Mouse (Mus musculus) left cerebral cortex, postnatal 25 days (tissue): ENCODE measurements around the gene Taar8a. TPM values are rescaled to one million over a fixed set of nuclear protein-coding genes. Genes with fewer than 3 reads are reported as not detected.
"Not testable (repeated sequence)": the region's sequence is repeated elsewhere in the genome, so short reads cannot be mapped to it uniquely, and the experiment has no call there.

Source experiments
- DNase-seq, 2 experiments: peaks; one replicate each; pipeline ENCODE4 v3.0.0; 2022; ENCODE audit warnings: low spot score in 2 of 2, mixed read lengths in 1 of 2
- intact Hi-C: fragments of 180-260 bp; cut with DNase I; formaldehyde crosslinking; loops from one replicate; pipeline ENCODE4 v1.15.1; 2025
- total RNA-seq, 2 experiments: library from RNA; stranded (reverse); gene quantifications; 2 replicates each; pipeline ENCODE4 v1.2.3; 2021

Taar8a gene
- total RNA-seq = not detected

DNA sequence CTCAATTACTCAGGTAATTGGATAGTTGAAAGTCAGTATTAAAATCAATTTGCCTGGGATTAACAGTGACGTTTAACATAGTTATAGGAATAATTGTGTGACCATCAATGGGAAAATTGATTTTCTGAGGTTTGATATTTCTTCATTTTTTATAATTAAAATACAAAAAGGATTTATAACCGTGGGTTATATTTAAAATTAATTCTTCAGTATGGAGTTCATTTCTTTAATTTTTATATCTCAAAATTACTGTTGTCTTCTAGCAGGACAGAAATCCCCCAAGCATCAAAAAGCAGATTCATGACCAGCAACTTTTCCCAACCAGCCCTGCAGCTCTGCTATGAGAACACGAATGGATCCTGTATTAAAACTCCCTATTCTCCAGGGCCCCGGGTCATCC, at the start of gene Taar8a:
Gene Taar8a, plus strand, starts transcription at position 301 of the 400 bp plus-strand sequence.
- DNase-seq, intact Hi-C loops: not testable (repeated sequence)

DNA sequence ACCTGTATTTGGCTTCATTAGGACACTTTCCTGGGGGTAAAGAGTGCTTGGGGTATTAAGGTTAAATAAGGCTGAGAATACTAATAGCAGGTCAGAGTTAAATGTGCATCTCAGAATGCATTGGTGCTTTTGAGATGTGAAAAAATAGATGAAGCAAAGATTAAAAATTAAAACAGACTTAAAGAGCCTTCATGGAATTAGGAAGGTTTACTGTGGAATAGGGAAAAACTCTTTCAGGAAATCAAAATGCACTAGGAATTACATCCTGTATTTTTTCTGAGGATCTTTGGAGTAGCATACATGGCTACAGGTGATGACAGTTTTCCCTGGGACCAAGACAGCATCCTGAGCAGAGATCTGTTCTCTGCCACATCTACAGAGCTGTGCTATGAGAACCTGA, 49.4 kb upstream of the Taar8a start, which contains the start of gene Taar7d:
Gene Taar7d, plus strand, starts transcription at position 301 of the 400 bp plus-strand sequence.
- intact Hi-C loops = no loop called here
- DNase-seq = no peak

DNA sequence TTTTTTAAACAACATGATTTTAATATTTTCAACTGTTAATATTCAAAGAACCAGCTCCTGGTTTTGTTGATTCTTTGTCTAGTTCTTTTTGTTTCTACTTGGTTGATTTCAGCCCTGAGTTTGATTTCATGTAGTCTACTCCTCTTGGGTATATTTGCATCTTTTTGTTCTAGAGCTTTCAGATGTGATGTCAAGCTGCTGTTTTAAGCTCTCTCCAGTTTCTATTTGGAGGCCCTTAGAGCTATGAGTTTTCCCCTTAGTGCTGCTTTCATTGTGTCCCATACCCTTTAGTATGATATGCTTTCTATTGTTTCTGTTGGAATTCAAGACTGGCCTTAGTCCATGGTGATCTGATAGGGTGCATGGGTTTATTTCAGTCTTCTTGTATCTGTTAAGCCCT, 45.0 kb upstream of the Taar8a start:
- no peak for DNase-seq
- intact Hi-C loops = no loop called here

DNA sequence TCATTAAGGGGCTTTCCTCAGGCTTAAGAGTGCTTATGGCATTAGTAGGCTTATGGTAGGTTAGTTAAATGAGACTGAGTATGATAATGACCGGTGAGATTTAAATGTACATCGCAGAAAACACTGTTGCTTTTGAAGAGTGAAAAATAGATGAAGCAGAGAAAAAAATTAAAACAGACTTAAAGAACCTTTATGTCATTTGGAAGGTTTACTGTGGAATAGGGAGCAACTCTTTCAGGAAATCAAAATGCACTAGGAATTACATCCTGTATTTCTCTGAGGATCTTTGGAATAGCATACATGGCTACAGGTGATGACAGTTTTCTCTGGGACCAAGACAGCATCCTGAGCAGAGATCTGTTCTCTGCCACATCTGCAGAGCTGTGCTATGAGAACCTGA, 39.0 kb upstream of the Taar8a start, which contains the start of gene Taar7e:
Gene Taar7e, plus strand, starts transcription at position 301 of the 400 bp plus-strand sequence.
- no peak for DNase-seq
- intact Hi-C loops = no loop called here

DNA sequence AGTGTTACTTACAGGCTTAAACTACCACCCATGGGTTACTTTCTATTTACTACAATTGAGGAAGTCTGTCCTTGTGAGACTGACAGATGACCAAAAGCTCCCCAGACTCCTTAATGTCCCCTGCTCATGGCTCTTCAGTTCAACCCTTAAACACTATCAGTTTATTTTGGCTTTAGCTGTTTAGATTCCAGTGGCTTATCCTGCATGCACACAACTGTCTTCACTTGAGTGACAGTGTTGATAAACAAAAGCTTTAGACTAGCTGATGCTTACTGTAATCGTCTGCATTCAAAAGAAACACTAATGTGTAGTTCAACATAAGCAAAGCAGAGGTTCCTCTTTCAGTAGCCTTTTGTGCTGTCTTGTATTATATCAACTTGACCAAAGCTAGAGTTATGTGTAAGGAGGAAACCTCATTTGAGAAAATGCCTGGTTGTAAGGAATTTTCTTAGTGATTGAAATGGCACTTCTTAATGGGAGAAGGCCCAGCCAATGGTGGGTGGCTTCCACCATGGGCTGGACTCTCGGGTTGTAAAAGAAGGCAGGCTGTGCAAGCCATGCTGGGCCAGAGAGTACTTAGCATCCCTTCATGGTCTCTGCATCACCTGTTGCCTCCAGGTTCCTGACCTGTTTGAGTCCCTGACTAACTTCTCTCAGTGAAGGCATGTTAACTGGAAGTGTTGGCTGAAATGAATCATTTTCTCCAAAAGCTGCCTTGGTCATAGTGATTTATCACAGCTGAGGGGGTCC, 36.0 kb upstream of the Taar8a start:
- DNase-seq = no peak
- intact Hi-C loops = no loop called here

DNA sequence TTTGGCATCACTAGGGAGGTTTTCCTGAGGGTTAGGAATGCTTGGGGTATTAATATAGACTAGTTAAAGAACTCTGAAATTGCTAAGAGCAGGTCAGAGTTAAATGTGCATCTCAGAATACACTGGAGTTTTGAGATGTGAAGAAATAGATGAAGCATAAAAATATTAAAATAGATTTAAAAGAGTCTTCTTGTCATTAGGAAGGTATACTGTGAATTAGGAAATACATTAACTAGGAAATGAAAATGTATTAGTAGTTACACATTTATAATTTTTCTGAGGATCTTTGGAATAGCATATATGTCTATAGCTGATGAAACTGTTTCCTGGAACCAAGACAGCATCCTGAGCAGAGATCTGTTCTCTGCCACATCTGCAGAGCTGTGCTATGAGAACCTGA, 27.1 kb upstream of the Taar8a start, which contains the start of gene Taar7f:
Gene Taar7f, plus strand, starts transcription at position 301 of the 400 bp plus-strand sequence.
- no peak for DNase-seq
- intact Hi-C loops = no loop called here

DNA sequence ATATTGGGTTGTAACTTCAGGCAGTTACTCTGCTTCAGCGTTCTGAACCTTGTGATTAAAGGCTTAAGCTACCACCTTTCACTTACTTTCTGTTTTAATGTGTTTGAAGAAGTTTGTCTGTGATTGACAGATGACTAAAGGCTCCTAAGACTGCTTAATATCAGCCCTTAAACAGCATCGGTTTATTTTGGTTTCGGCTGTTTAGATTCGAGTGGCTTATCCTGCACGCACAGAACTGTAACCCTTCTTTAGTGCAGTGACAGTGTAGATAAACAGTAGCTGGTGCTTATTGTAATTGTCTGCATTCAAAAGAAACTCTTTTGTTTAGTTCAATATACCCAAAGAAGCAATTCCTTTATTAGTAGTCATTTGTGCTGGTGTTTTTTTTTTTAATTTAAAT, 24.3 kb upstream of the Taar8a start:
- intact Hi-C loops = no loop called here

DNA sequence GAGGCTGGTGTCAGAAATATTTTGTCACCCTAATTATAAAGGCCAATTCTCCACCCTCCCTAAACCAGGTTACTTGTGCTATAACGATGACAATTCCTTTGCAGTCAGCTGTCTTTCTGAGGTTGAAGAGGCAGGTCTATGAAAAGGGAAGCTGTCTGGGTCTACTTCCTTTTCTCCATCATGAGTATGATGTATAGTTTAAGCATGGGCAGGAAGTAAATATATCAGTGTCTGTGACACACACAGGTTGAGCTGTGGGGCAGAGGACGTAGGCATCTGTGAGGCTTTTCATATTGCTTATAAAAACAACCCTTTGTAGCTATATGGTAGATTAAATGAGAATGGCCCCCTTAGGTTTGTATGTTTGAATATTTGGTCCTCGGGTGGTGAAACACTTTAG, 17.3 kb upstream of the Taar8a start:
- intact Hi-C loops = no loop called here

More for the DNA sequence above, 24.3 kb upstream of the Taar8a start:
- no peak for DNase-seq

DNA sequence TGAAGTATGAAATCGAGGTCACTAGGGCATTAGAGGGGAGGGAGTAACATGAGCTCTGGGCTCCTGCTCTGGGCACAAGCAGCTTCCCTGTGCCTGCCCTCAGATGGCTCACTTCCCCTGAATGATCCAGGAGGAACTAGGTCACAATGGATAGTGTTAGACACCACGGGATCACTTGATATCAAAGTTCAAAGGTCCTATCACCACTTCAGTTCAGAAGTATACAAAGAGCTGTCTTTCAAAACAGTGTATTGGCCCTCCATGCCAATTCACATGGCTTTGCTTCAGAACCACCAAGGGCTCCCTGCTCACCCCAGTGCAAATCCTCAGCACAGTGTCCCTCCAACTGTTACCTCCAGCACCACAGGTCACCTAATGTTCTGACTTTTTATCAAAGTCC, 1.5 kb upstream of the Taar8a start:
- DNase-seq, intact Hi-C loops: not testable (repeated sequence)

More for the DNA sequence above, 17.3 kb upstream of the Taar8a start:
- DNase-seq = no peak

DNA sequence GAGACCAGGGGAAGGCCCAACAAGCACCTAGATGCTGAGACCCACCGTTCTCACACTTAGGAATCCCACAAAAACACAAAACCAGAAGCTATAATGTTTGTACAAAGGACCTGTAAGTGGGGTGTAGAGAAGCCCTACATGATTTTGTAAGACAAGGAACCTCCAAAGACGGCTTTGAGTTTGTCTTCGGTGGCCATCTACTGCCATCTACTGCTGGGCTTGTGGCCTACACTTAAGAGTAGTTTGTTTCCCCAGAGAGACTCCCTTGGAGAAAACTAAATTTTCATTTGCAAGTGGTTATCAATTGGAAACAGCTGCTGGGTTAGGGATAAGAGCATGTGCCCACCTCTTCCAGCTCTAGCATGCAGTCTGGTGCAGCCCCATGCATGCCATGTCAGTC, 3.9 kb downstream of the Taar8a start:
- DNase-seq = peak; percentile 36 to 57
- intact Hi-C loops = loop anchor here (2.0 kb wide), 2 partner anchors 101 to 267 kb away; no protein-coding TSS in a partner anchor

DNA sequence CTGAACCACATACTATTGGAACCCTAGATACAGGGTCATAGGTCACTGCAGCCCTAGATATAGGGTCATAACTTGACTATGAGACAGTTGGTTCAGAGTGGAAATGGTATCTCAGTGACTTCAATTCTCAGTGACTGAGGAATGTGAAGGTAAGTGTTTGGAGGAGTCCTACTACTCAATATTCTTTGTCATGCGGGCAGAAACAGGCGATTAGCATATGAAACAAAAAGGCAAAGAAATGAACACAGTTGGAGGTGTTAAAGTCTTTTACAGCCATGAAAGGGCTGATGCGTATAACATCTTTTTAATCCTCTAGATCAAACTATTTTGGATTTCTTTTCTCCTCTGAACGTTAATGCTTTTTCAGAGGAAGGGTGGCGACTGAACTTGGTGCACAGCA, 9.6 kb downstream of the Taar8a start:
- DNase-seq = no peak
- intact Hi-C loops = no loop called here

DNA sequence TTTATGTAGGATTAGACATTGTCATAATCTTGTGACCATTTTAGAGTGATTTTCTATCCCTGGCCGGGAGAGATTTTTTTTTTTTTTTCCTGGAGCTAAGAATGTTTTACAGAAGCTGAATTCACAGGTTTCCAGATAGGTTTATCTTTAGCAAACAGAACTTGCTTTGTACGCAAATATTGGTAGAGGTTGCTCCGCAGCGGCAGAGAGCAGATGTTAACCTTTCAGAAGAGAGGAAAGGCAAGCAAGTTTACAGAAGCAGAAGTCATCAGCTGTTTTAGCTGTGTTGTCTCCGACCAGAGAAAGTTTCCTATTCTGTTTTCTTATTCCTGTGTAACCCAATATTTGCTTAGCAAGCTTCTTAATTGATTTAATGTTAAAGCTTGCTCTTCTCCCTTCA, 10.3 kb downstream of the Taar8a start:
- DNase-seq = no peak
- intact Hi-C loops = no loop called here

DNA sequence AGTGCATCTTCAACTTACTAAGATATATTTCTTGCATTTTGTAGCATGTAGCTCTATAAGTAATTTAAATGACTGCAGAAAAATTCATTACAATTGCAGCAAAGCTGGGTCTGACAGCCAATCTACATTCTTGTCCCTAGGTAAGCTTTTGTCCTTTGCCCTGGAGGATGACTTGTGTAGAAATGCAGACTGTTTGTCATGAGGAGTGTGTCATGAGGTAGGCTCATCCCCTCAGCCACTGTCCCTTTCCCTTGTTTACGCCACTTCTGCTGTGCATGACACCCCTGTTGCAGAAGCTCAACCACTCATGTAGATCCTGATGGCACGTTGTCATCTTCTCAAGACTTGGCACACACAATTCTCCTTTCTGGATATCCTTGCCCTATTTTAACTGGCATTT, 10.9 kb downstream of the Taar8a start:
- DNase-seq = no peak
- intact Hi-C loops = no loop called here

DNA sequence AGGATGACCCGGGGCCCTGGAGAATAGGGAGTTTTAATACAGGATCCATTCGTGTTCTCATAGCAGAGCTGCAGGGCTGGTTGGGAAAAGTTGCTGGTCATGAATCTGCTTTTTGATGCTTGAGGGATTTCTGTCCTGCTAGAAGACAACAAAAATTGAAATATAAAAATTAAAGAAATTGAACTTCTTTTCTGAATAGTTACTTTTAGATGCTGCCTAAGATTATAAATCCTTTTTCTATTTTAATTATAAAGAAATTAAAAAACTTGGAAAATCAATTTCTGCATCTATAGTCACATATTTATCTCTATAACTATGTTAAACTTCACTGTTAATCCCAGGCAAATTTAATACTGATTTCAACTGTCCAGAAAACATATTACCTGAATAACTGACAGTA, 15.9 kb downstream of the Taar8a start, which contains the start of gene Taar8b:
Gene Taar8b, minus strand, starts transcription at position 101 of the 400 bp plus-strand sequence.
- DNase-seq = no peak
- intact Hi-C loops = no loop called here

DNA sequence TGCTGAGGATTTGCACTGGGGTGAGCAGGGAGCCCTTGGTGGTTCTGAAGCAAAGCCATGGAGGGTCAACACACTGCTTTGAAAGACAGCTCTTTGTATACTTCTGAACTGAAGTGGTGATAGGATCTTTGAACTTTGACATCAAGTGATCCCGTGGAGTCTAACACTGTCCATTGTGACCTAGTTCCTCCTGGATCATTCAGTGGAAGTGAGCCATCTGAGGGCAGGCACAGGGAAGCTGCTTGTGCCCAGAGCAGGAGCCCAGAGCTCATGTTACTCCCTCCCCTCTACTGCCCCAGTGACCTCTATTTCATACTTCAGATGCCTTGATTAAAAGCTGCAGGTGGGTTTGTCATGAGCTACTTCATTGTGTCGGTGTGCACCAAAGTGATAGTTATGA, 20.7 kb downstream of the Taar8a start:
- DNase-seq, intact Hi-C loops: not testable (repeated sequence)

DNA sequence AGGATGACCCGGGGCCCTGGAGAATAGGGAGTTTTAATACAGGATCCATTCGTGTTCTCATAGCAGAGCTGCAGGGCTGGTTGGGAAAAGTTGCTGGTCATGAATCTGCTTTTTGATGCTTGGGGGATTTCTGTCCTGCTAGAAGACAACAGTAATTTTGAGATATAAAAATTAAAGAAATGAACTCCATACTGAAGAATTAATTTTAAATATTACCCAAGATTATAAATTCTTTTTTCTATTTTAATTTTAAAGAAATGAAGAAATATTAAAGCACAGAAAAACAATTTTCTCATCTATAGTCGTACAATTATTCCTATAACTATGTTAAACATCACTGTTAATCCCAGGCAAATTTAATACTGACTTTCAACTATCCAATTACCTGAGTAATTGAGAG, 25.5 kb downstream of the Taar8a start, which contains the start of gene Taar8c:
Gene Taar8c, minus strand, starts transcription at position 101 of the 400 bp plus-strand sequence.
- DNase-seq, intact Hi-C loops: not testable (repeated sequence)

DNA sequence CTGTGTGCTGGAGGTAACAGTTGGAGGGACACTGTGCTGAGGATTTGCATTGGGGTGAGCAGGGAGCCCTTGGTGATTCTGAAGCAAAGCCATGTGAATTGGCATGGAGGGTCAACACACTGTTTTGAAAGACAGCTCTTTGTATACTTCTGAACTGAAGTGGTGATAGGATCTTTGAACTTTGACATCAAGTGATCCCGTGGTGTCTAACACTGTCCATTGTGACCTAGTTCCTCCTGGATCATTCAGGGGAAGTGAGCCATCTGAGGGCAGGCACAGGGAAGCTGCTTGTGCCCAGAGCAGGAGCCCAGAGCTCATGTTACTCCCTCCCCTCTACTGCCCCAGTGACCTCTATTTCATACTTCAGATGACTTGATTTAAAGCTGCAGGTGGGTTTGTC, 27.0 kb downstream of the Taar8a start:
- intact Hi-C loops, DNase-seq: not testable (repeated sequence)

DNA sequence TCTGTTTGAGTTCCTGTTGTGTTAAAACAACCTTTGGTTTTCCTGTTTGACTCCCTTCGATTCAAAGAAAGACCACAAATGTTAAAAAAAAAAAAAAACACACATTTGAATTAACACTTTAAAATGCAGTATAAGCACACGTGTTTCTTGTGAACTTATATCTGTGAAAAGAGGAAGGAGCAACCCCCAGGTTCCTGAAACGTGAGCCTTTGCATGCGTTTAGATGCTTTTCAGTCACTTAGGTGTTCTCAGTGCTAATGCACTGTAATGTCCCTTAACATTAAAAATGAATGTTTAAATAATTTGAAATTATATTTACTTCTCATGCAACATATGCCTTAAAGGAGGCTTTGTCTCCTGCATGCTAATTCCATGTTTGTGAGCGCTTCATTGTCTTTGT, 31.4 kb downstream of the Taar8a start:
- no peak for DNase-seq
- intact Hi-C loops = no loop called here

DNA sequence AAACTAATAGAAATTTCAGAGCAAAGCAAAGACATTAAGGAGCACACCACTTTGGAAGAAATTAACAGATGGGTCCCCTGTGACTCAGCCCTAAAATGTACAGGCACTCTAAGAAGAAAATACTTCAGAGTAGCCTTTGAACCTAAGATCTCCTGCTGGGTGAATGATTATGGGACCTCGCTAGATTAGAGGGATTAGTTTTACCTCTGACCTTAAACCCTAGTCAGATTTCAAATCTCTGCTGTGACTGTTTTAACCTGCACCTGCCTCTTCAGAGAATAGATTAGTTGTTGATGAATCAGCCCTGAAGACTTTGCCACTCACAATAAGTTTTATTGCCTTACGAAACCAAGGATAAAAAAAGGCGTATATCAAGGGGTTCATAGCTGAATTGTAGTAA, 31.9 kb downstream of the Taar8a start:
- DNase-seq = no peak
- intact Hi-C loops = no loop called here

DNA sequence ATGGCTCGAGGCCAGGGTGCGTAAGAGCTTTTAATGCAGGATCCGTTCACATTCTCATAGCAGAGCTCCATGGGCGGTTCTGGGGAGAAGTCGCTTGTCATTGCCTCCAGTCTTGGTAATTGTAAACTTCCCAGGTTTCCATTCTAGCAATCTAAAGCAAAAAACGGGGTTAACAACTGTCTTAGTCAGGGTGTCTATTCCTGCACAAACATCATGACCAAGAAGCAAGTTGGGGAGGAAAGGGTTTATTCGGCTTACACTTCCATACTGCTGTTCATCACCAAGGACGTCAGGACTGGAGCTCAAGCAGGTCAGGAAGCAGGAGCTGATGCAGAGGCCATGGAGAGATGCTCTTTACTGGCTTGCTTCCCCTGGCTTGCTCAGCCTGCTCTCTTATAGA, 33.1 kb downstream of the Taar8a start, which contains the start of gene Taar9:
Gene Taar9, minus strand, starts transcription at position 101 of the 400 bp plus-strand sequence.
- DNase-seq, intact Hi-C loops: not testable (repeated sequence)
